Mouse (Mus musculus) stomach, postnatal 0 days (tissue): ENCODE measurements around the gene Gm5065.

ENCODE experiments used
- CTCF ChIP-seq: IDR thresholded peaks from 2 replicates; pipeline ENCODE4 v1.5.1; 2016; ENCODE audit warnings: antibody characterized with exemption, low read depth, mild to moderate bottlenecking, moderate library complexity
- EP300 ChIP-seq: optimal IDR thresholded peaks from 2 replicates; pipeline ENCODE3; 2016; ENCODE audit warnings: antibody characterized with exemption

GRCm38 (mm10) chr7:5366724-5367123 is 16.4 kb downstream of the Gm5065 start:
- TF ChIP-seq CTCF (no peak), EP300 (no peak)
